Mouse (Mus musculus) CH12.LX (cell line): ENCODE results near the gene Fam19a5. TPM values are rescaled to one million over a fixed set of nuclear protein-coding genes. Genes with fewer than 3 reads are reported as not detected.

Experiments used
- DNase-seq: peaks from one replicate; pipeline ENCODE4 v3.0.0-alpha.2; 2013; ENCODE audit errors: extremely low read depth
- H3K27ac ChIP-seq: 2 replicates; pipeline ENCODE4 v1.5.1; 2012; ENCODE audit warnings: low read depth, mild to moderate bottlenecking, control low read depth, moderate library complexity; ENCODE audit not compliant: insufficient read depth
- H3K27me3 ChIP-seq: replicated peaks from 2 replicates; pipeline ENCODE3; 2012; ENCODE audit warnings: inconsistent platforms
- H3K36me3 ChIP-seq, 2 experiments: replicated peaks in 1 of 2; 2 replicates each; pipeline versions ENCODE3 to v1.6.1; 2012; ENCODE audit warnings: inconsistent platforms in 1 of 2, low read length in 1 of 2, mild to moderate bottlenecking in 1 of 2, mixed read lengths in 1 of 2, moderate library complexity in 1 of 2; ENCODE audit not compliant: control insufficient read depth in 1 of 2, insufficient read depth in 1 of 2
- H3K4me1 ChIP-seq, 2 experiments: 2 replicates each; pipeline ENCODE4 v1.6.1; 2012; ENCODE audit warnings: inconsistent platforms in 1 of 2, moderate library complexity in 1 of 2; ENCODE audit not compliant: insufficient read depth in 2 of 2, control insufficient read depth in 1 of 2
- H3K4me2 ChIP-seq: 2 replicates; pipeline ENCODE4 v1.6.1; 2012; ENCODE audit warnings: low read depth, mild to moderate bottlenecking, control low read depth; ENCODE audit not compliant: poor library complexity, insufficient read depth, severe bottlenecking
- H3K4me3 ChIP-seq, 3 experiments: fragments of 150-350 bp in 1 of 3; sonication (generic) in 1 of 3; replicated peaks in 1 of 3; 2 replicates each; pipeline versions ENCODE3 to v1.5.1; 2011 to 2012; ENCODE audit warnings: low read depth in 2 of 3, low read length in 2 of 3, mild to moderate bottlenecking in 2 of 3, moderate library complexity in 2 of 3, control low read depth in 1 of 3, improper control_type of control experiment in 1 of 3, inconsistent platforms in 1 of 3, mixed read lengths in 1 of 3; ENCODE audit not compliant: poor library complexity in 1 of 3
- H3K79me2 ChIP-seq: replicated peaks from 2 replicates; pipeline ENCODE4 v1.6.1; 2012; ENCODE audit warnings: mild to moderate bottlenecking, moderate library complexity; ENCODE audit not compliant: control insufficient read depth, poor library complexity, insufficient read depth, severe bottlenecking; ENCODE audit errors: extremely low read depth
- H3K9ac ChIP-seq: 2 replicates; pipeline ENCODE4 v1.6.1; 2012; ENCODE audit warnings: low read depth, mild to moderate bottlenecking, control low read depth, moderate library complexity; ENCODE audit not compliant: insufficient read depth
- H3K9me3 ChIP-seq: replicated peaks from 2 replicates; pipeline ENCODE3; 2012; ENCODE audit warnings: low read length, inconsistent platforms, mixed read lengths
- BHLHE40 ChIP-seq: IDR thresholded peaks from 2 replicates; pipeline ENCODE4 v1.6.1; 2011; ENCODE audit warnings: mild to moderate bottlenecking, low read depth, low read length, improper control_type of control experiment
- ELF1 ChIP-seq: IDR thresholded peaks from 2 replicates; pipeline ENCODE4 v1.6.1; 2014; ENCODE audit warnings: low read depth, mild to moderate bottlenecking, inconsistent platforms, low read length, improper control_type of control experiment
- ETS1 ChIP-seq: conservative IDR thresholded peaks from 2 replicates; pipeline ENCODE4 v1.6.1; 2012; ENCODE audit warnings: low read depth, mild to moderate bottlenecking, inconsistent platforms, low read length, improper control_type of control experiment, moderate library complexity
- GABPA ChIP-seq: IDR thresholded peaks from 2 replicates; pipeline ENCODE4 v1.6.1; 2012; ENCODE audit warnings: low read depth, low read length, improper control_type of control experiment, inconsistent platforms; ENCODE audit not compliant: insufficient replicate concordance
- HCFC1 ChIP-seq: IDR thresholded peaks from 2 replicates; pipeline ENCODE4 v1.6.1; 2012; ENCODE audit warnings: low read depth, mild to moderate bottlenecking, inconsistent platforms, low read length, improper control_type of control experiment
- JUN ChIP-seq: IDR thresholded peaks from 2 replicates; pipeline ENCODE4 v1.6.1; 2011; ENCODE audit warnings: low read depth, mild to moderate bottlenecking, low read length, improper control_type of control experiment, moderate library complexity; ENCODE audit not compliant: insufficient read depth
- JUND ChIP-seq: conservative IDR thresholded peaks from 2 replicates; pipeline ENCODE4 v1.6.1; 2011; ENCODE audit warnings: low read depth, low read length, improper control_type of control experiment
- KAT2A ChIP-seq: IDR thresholded peaks from 2 replicates; pipeline ENCODE4 v1.6.1; 2012; ENCODE audit warnings: low read length, improper control_type of control experiment, inconsistent platforms; ENCODE audit not compliant: insufficient replicate concordance
- MAFK ChIP-seq: IDR thresholded peaks from 2 replicates; pipeline ENCODE4 v1.6.1; 2011; ENCODE audit warnings: low read length, improper control_type of control experiment; ENCODE audit not compliant: insufficient replicate concordance
- MAX ChIP-seq: IDR thresholded peaks from 2 replicates; pipeline ENCODE4 v1.6.1; 2011; ENCODE audit warnings: low read length, improper control_type of control experiment
- MYC ChIP-seq: IDR thresholded peaks from 2 replicates; pipeline ENCODE4 v1.6.1; 2011; ENCODE audit warnings: low read depth, mild to moderate bottlenecking, improper control_type of control experiment, low read length
- NELFE ChIP-seq: IDR thresholded peaks from 2 replicates; pipeline ENCODE4 v1.6.1; 2011; ENCODE audit warnings: low read depth, low read length, improper control_type of control experiment
- NRF1 ChIP-seq: IDR thresholded peaks from 2 replicates; pipeline ENCODE4 v1.6.1; 2014; ENCODE audit warnings: low read depth, mild to moderate bottlenecking, inconsistent platforms, low read length, improper control_type of control experiment, moderate library complexity
- POLR2A ChIP-seq: IDR thresholded peaks from 2 replicates; pipeline ENCODE4 v1.6.1; 2011; ENCODE audit warnings: low read depth, mild to moderate bottlenecking, improper control_type of control experiment, low read length
- RCOR1 ChIP-seq: conservative IDR thresholded peaks from 2 replicates; pipeline ENCODE4 v1.6.1; 2012; ENCODE audit warnings: low read depth, mild to moderate bottlenecking, inconsistent platforms, low read length, improper control_type of control experiment
- TBP ChIP-seq: conservative IDR thresholded peaks from 2 replicates; pipeline ENCODE4 v1.6.1; 2011; ENCODE audit warnings: low read depth, low read length, improper control_type of control experiment
- ZC3H11A ChIP-seq: IDR thresholded peaks from 2 replicates; pipeline ENCODE4 v1.6.1; 2012; ENCODE audit warnings: low read depth, mild to moderate bottlenecking, inconsistent platforms, low read length, improper control_type of control experiment
- ZMIZ1 ChIP-seq: IDR thresholded peaks from 2 replicates; pipeline ENCODE4 v1.6.1; 2012; ENCODE audit warnings: low read depth, mild to moderate bottlenecking, inconsistent platforms, low read length, improper control_type of control experiment
- ZNF384 ChIP-seq: IDR thresholded peaks from 2 replicates; pipeline ENCODE4 v1.6.1; 2012; ENCODE audit warnings: low read depth, low read length, improper control_type of control experiment, inconsistent platforms
- dilution Hi-C: fragments of 300-500 bp; cut with MboI; formaldehyde crosslinking; loops from 2 replicates; pipeline ENCODE4 v1.14.3; 2020; ENCODE audit warnings: low sequenced_read_pairs; ENCODE audit not compliant: extremely low pct_unique_long_range_greater_than_20kb, extremely low pct_ligation_motif_present
- in situ Hi-C: fragments of 300-500 bp; cut with MboI; formaldehyde crosslinking; loops from 3 replicates; pipeline ENCODE4 v1.14.3; 2019; ENCODE audit warnings: low sequenced_read_pairs, low pct_ligation_motif_present, low pct_unique_long_range_greater_than_20kb, mixed read lengths
- polyA plus RNA-seq: library from polyadenylated mRNA; unstranded; fragments of >175 nt; gene quantifications from 2 replicates; pipeline ENCODE4 v1.2.1, GENCODE M21; 2012; ENCODE audit warnings: low read depth; ENCODE audit not compliant: insufficient read length
- total RNA-seq, 2 experiments: library from RNA; depleted of rRNA; stranded (reverse); fragments of 300-350 nt in 1 of 2; fragments of >200 nt in 1 of 2; gene quantifications; 2 replicates each; pipeline ENCODE4 v1.2.3; 2012 to 2014

Gene Fam19a5
- total and polyA plus RNA-seq, 3 experiments = not detected

DNA sequence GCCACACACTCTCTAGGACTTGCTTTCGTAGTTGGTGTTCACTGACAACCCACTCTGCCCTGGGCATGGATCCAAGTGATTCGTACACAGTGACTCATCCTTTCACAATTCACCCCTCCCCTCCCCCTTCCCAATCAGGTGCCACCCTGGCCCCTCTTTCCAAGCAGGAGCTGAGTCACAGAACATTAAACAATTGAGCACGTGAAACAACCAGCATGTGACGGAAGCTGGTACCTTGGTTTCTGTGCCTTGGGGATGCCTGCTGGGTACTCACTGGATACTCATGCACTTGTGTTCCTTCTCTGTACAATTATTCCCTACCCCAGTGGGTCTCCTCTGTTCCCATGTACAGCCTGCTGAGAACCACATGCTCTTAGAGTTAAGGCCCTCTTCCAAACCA, 53.0 kb downstream of the Fam19a5 start:
- no peak overlapping the region for H3K27ac ChIP-seq
- H3K79me2 ChIP-seq = no peaks in the 10 kb centered on the region
- no peak overlapping the region for H3K9ac ChIP-seq
- H3K27me3 ChIP-seq = no peaks in the 10 kb centered on the region
- no peak for DNase-seq
- no peak overlapping the region for H3K4me3 ChIP-seq
- TF ChIP-seq JUN (no peak), RCOR1 (no peak), ETS1 (no peak)
- H3K9me3 ChIP-seq = peaks cover 92% of the 10 kb centered on the region
- no peaks in the 10 kb centered on the region for H3K4me1 ChIP-seq
- no peaks in the 10 kb centered on the region for H3K36me3 ChIP-seq
- no peak overlapping the region for H3K4me2 ChIP-seq
- dilution Hi-C loops (no loop called here), in situ Hi-C loops (no loop called here)

DNA sequence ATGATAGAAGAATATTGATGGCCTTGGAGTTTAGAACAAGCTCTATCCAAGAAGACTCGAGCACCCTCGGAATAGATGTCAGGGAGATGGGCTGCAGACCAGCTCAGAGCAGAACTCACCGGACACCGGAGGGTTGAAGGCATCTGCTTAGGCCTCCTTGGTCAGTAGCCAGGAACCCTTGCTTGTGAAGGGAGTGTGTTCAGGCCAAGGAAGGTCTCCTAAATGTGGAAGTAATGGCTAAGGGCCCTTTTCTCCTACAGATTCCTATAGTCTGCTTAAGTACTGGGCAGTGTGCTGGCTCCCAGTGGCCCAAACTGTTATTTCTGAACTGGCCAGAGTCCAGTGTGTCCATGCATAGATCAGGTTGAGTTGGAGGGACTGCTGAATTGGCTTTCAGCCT, 53.7 kb downstream of the Fam19a5 start:
- no peaks in the 10 kb centered on the region for H3K79me2 ChIP-seq
- no peak overlapping the region for H3K4me2 ChIP-seq
- DNase-seq = no peak
- H3K4me3 ChIP-seq = no peak overlapping the region
- H3K9me3 ChIP-seq = peaks cover 93% of the 10 kb centered on the region
- no peaks in the 10 kb centered on the region for H3K27me3 ChIP-seq
- in situ Hi-C loops (no loop called here), dilution Hi-C loops (no loop called here)
- H3K9ac ChIP-seq = no peak overlapping the region
- TF ChIP-seq ELF1 = no peak
- no peaks in the 10 kb centered on the region for H3K4me1 ChIP-seq
- H3K27ac ChIP-seq = no peak overlapping the region
- H3K36me3 ChIP-seq = no peaks in the 10 kb centered on the region

DNA sequence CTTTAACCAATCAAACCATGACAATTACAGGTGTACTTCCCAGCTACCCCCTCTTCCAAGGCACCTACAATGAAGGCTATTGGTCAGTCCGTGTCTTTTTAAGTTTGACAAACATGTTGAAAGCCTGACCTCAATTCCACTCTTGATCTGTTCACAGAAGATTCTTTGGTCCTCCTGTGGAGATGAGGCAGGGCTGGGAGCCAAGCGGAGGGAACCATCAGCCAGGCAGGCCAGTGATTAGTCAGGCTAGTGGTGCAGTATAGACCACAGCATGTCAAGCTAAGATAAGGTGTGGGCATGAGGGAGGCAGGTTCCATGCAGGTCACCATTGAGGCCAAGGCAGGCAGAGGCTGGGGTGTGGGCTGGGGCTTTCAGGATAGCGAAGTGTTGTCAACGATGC, 54.5 kb downstream of the Fam19a5 start:
- Histone ChIP-seq H3K36me3 (no peaks in the 10 kb centered on the region), H3K9ac (no peak overlapping the region), H3K4me1 (no peaks in the 10 kb centered on the region), H3K27me3 (no peaks in the 10 kb centered on the region), H3K4me3 (no peak overlapping the region), H3K79me2 (no peaks in the 10 kb centered on the region), H3K9me3 (peaks cover 91% of the 10 kb centered on the region), H3K27ac (no peak overlapping the region), H3K4me2 (no peak overlapping the region)
- TF ChIP-seq HCFC1 = no peak
- TF ChIP-seq POLR2A = no peak
- TF ChIP-seq NELFE = no peak
- no peak for TF ChIP-seq NRF1
- no peak for TF ChIP-seq ZNF384
- no peak for TF ChIP-seq JUND
- no peak for TF ChIP-seq MAFK
- TF ChIP-seq MYC = no peak
- TF ChIP-seq RCOR1 = no peak
- TF ChIP-seq ZMIZ1 = no peak
- no peak for TF ChIP-seq MAX
- TF ChIP-seq KAT2A = no peak
- no peak for TF ChIP-seq GABPA
- no peak for TF ChIP-seq ETS1
- TF ChIP-seq ZC3H11A = no peak
- no peak for TF ChIP-seq TBP
- no peak for TF ChIP-seq BHLHE40
- in situ Hi-C loops = no loop called here
- DNase-seq = no peak
- dilution Hi-C loops = no loop called here
